Mouse (Mus musculus) megakaryocyte, embryonic 14.5 days (primary cell): ENCODE results near the gene Arnt. TPM values are rescaled to one million over a fixed set of nuclear protein-coding genes. Genes with fewer than 3 reads are reported as not detected.
A peak's percentile ranks its signal among the peaks of the same experiment; 100 is the strongest.
"Not testable (repeated sequence)": the region's sequence is repeated elsewhere in the genome, so short reads cannot be mapped to it uniquely, and the experiment has no call there.

Source experiments
- H3K27me3 ChIP-seq: replicated peaks from 2 replicates; pipeline ENCODE3; 2012; ENCODE audit warnings: inconsistent platforms
- H3K36me3 ChIP-seq: replicated peaks from 2 replicates; pipeline ENCODE3; 2012; ENCODE audit warnings: low read length, inconsistent platforms, mixed read lengths
- H3K4me1 ChIP-seq: 2 replicates; pipeline ENCODE4 v1.6.1; 2012; ENCODE audit warnings: inconsistent platforms
- H3K4me3 ChIP-seq: replicated peaks from 2 replicates; pipeline ENCODE3; 2012; ENCODE audit warnings: moderate library complexity, mild to moderate bottlenecking, inconsistent platforms
- H3K9me3 ChIP-seq: 2 replicates; pipeline ENCODE4 v1.6.1; 2012; ENCODE audit warnings: inconsistent platforms
- FLI1 ChIP-seq: IDR thresholded peaks from 2 replicates; pipeline ENCODE4 v1.6.1; 2012; ENCODE audit warnings: low read length, inconsistent platforms, mixed read lengths
- GATA1 ChIP-seq: IDR thresholded peaks from 3 replicates; pipeline ENCODE4 v1.6.1; 2012; ENCODE audit warnings: mixed read lengths, low read length, inconsistent platforms, borderline replicate concordance
- polyA plus RNA-seq: library from polyadenylated mRNA; stranded (reverse); fragments of >175 nt; gene quantifications from 2 replicates; pipeline ENCODE4 v1.2.3, GENCODE M21; 2012; ENCODE audit warnings: low replicate concordance; ENCODE audit not compliant: insufficient read depth

Gene Arnt
- polyA plus RNA-seq, result 11.1 and 19.7 TPM in 2 replicates

- peak within 1 kb of the TSS; percentile 100 for H3K4me3 ChIP-seq
- no peaks in the 10 kb centered on the region for H3K9me3 ChIP-seq
- H3K4me1 ChIP-seq, result peaks cover 28% of the 10 kb centered on the region
- no peak for TF ChIP-seq GATA1
- no peak for TF ChIP-seq FLI1
- peaks cover 28% of the 10 kb centered on the region for H3K36me3 ChIP-seq
- no peaks in the 10 kb centered on the region for H3K27me3 ChIP-seq
Observed at GRCm38 (mm10) chr3:95434136-95434982, at the start of gene Arnt. TSS of gene Arnt (plus strand) at chr3:95434388.

- Histone ChIP-seq H3K36me3 (no peaks in the 10 kb centered on the region), H3K27me3 (no peaks in the 10 kb centered on the region), H3K4me1 (peaks cover 24% of the 10 kb centered on the region), H3K9me3 (0 out of 2 replicates have a peak, but pooled peaks cover 3% of the 10 kb centered on the region), H3K4me3 (no peak overlapping the region)
- no peak for TF ChIP-seq GATA1
- no peak for TF ChIP-seq FLI1
Observed at GRCm38 (mm10) chr3:95385401-95386075, 48.6 kb upstream of the Arnt start.

GRCm38 (mm10) chr3:95394385-95394784, 39.8 kb upstream of the Arnt start:
- H3K36me3 ChIP-seq, result no peaks in the 10 kb centered on the region
- no peak for TF ChIP-seq FLI1
- no peak for TF ChIP-seq GATA1
- peaks cover 13% of the 10 kb centered on the region for H3K9me3 ChIP-seq
- peaks cover 13% of the 10 kb centered on the region for H3K4me1 ChIP-seq
- peak overlapping the region; percentile 28 for H3K4me3 ChIP-seq
- no peaks in the 10 kb centered on the region for H3K27me3 ChIP-seq

GRCm38 (mm10) chr3:95402741-95403140, 31.4 kb upstream of the Arnt start, which contains the start of gene 4930558C23Rik:
TSS of gene 4930558C23Rik (minus strand) at chr3:95402841.
- TF ChIP-seq FLI1 (no peak), GATA1 (no peak)
- Histone ChIP-seq H3K4me1 (peaks cover 4% of the 10 kb centered on the region; the same call in 1 of the 2 replicates), H3K36me3 (no peaks in the 10 kb centered on the region), H3K9me3 (peaks cover 5% of the 10 kb centered on the region; the same call in 1 of the 2 replicates), H3K27me3 (no peaks in the 10 kb centered on the region), H3K4me3 (no peak within 1 kb of the TSS)

- TF ChIP-seq GATA1 (no peak), FLI1 (no peak)
- Histone ChIP-seq H3K27me3 (no peaks in the 10 kb centered on the region), H3K9me3 (peaks cover 5% of the 10 kb centered on the region), H3K36me3 (no peaks in the 10 kb centered on the region), H3K4me1 (peaks cover 4% of the 10 kb centered on the region; the same call in 1 of the 2 replicates), H3K4me3 (no peak overlapping the region)
Observed at GRCm38 (mm10) chr3:95407728-95408127, 26.5 kb upstream of the Arnt start.

- peaks cover 4% of the 10 kb centered on the region; the same call in 1 of the 2 replicates for H3K4me1 ChIP-seq
- H3K4me3 ChIP-seq, result no peak overlapping the region
- no peaks in the 10 kb centered on the region for H3K27me3 ChIP-seq
- peaks cover 16% of the 10 kb centered on the region for H3K9me3 ChIP-seq
- H3K36me3 ChIP-seq, result no peaks in the 10 kb centered on the region
- no peak for TF ChIP-seq FLI1
- TF ChIP-seq GATA1, result no peak
Observed at GRCm38 (mm10) chr3:95408852-95409251, 25.3 kb upstream of the Arnt start.

- H3K4me3 ChIP-seq, result no peak overlapping the region
- no peaks in the 10 kb centered on the region for H3K36me3 ChIP-seq
- no peak for TF ChIP-seq FLI1
- no peak for TF ChIP-seq GATA1
- no peaks in the 10 kb centered on the region for H3K27me3 ChIP-seq
- no peaks in the 10 kb centered on the region; the same call in 1 of the 2 replicates for H3K4me1 ChIP-seq
- H3K9me3 ChIP-seq, result peaks cover 31% of the 10 kb centered on the region
Observed at GRCm38 (mm10) chr3:95412268-95412667, 21.9 kb upstream of the Arnt start.

- no peak for TF ChIP-seq FLI1
- no peak for TF ChIP-seq GATA1
- Histone ChIP-seq H3K4me3 (no peak overlapping the region), H3K36me3 (no peaks in the 10 kb centered on the region), H3K4me1 (no peaks in the 10 kb centered on the region), H3K9me3 (peaks cover 51% of the 10 kb centered on the region), H3K27me3 (no peaks in the 10 kb centered on the region)
Observed at GRCm38 (mm10) chr3:95417866-95418265, 16.3 kb upstream of the Arnt start.

- H3K4me3 ChIP-seq, H3K27me3 ChIP-seq, H3K9me3 ChIP-seq, H3K4me1 ChIP-seq, H3K36me3 ChIP-seq: not testable (repeated sequence)
Observed at GRCm38 (mm10) chr3:95426476-95426875, 7.7 kb upstream of the Arnt start.

- H3K27me3 ChIP-seq, H3K9me3 ChIP-seq, H3K36me3 ChIP-seq, H3K4me1 ChIP-seq: not testable (repeated sequence)
- H3K4me3 ChIP-seq, result peak overlapping the region; percentile 59
Observed at GRCm38 (mm10) chr3:95427117-95427890, 6.9 kb upstream of the Arnt start.

GRCm38 (mm10) chr3:95427891-95428238, 6.3 kb upstream of the Arnt start:
- not testable (repeated sequence) for H3K27me3 ChIP-seq, H3K4me1 ChIP-seq, H3K36me3 ChIP-seq, H3K9me3 ChIP-seq
- peak overlapping the region; percentile 87 for H3K4me3 ChIP-seq

GRCm38 (mm10) chr3:95428423-95428822, 5.8 kb upstream of the Arnt start:
- not testable (repeated sequence) for H3K9me3 ChIP-seq, H3K27me3 ChIP-seq, H3K4me1 ChIP-seq, H3K36me3 ChIP-seq, H3K4me3 ChIP-seq
